Mouse (Mus musculus): ENCODE data around the gene Arhgap15. TPM values are rescaled to one million over a fixed set of nuclear protein-coding genes. Genes with fewer than 3 reads are reported as not detected.

Gene Arhgap15
- polyA plus RNA-seq, 1 experiment from 2014 or later: 0.30 TPM

DNA sequence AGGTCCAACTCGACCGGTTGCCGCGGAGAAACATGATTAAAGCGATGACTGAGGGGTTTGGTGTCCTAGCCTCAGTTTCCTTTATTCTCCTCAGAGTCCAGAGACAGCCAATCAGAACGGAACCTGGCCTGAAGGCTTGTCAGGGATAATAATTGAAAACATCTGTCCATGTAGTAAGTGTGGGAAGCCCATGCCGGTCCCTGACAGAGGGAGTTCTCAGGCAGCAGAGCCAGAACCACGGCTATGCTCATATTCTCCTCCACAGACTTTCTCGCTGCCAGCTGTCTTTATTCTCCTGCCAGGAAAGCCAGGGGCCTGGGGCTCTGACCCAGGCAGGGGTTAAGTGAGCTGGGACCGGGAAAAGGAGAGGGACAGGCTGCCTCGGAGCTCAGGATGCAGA is 606.7 kb downstream of the Arhgap15 start:
- no peaks in the 10 kb centered on the region for H3K9me3 ChIP-seq
- no peaks in the 10 kb centered on the region for H3K27me3 ChIP-seq (ENCODE audit: poor library complexity, severe bottlenecking)
- no peak overlapping the region for H3K27ac ChIP-seq
- 71% methylated on average over 11 of the region's 11 CpGs for WGBS
- no peak for DNase-seq (ENCODE audit: extremely low spot score, low spot score)
- no peaks in the 10 kb centered on the region for H3K4me1 ChIP-seq
- H3K36me3 ChIP-seq (replicated peaks): no peaks in the 10 kb centered on the region
- no peak overlapping the region for H3K4me3 ChIP-seq

DNA sequence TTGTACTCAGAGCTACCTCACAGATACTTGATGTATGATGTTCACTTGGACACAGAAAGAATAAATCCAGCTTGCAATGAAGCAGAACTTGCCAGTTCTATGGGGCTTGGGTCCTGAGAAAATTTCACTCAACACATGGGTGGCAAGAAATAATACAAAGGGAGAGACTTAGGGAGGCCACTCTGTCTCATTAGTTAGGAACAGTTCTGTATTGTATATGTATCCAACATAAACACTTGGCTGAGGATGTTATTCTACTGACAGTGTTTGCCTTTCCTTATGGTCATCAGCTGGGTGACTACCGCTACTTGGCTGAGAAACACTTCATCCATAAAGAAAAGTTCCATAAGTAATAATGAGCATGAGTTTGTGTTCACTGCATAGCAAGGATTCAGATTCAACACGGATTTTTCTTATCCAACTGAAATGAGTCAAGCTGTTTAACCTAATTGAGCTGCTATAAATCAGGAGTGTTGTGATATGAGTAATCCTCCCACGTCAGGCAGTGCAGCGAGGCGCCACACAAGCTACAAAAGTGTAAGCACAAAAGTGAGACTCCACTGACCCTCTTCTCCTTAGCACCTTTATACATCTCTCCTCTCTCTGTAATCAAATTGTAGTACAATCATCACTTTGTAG is 607.7 kb downstream of the Arhgap15 start:
- Histone ChIP-seq H3K9me3 (no peaks in the 10 kb centered on the region), H3K4me1 (no peaks in the 10 kb centered on the region), H3K27me3 (ENCODE audit: poor library complexity, severe bottlenecking) (no peaks in the 10 kb centered on the region), H3K36me3 (replicated peaks) (no peaks in the 10 kb centered on the region), H3K27ac (no peak overlapping the region), H3K4me3 (no peak overlapping the region)
- DNase-seq (ENCODE audit: extremely low spot score, low spot score): no peak
- WGBS: 88% methylated on average over 5 of the region's 5 CpGs

DNA sequence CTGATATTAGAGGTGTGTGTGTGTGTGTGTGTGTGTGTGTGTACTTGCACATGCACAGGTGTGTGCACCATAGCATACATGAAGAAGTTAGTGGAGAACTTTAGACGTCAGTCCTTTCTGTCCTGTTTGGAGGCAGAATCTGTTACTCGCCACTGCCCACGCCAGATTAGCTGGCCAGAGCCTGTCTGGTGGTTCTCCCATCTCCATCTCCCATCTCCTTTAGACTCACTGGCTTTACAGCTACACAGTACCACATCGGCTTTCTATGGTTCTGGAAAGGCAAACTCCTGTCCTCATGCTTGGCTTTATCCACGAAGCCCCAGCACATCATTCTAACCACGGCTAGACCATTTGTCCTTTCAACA is 608.2 kb downstream of the Arhgap15 start:
- H3K4me1 ChIP-seq: no peaks in the 10 kb centered on the region
- DNase-seq (ENCODE audit: extremely low spot score, low spot score): no peak
- H3K36me3 ChIP-seq (replicated peaks): no peaks in the 10 kb centered on the region
- H3K27ac ChIP-seq: no peak overlapping the region
- WGBS: 91% methylated on average over 6 of the region's 6 CpGs
- no peaks in the 10 kb centered on the region for H3K27me3 ChIP-seq (ENCODE audit: poor library complexity, severe bottlenecking)
- H3K4me3 ChIP-seq: no peak overlapping the region
- H3K9me3 ChIP-seq: no peaks in the 10 kb centered on the region

DNA sequence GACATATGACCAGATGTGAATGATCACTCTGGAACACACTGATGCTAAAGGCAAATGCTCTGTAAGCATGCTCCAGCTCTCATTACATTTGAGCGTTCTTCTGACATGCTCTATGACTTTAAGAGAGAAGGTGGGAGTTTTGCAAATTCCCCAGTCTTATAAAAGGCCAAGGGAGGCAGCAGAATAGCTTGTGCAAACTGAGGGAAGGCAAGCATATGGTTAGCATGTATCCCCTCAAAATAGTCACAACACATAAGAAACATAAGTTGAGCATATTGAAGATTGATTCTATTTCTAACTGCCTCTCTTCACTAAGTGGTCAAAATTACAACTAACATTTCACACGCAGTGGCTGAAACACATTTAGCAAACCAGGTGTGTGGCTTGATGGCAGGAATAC is 631.6 kb downstream of the Arhgap15 start:
- DNase-seq (ENCODE audit: extremely low spot score, low spot score): no peak
- 0 out of 2 replicates have a peak, but pooled peaks cover under 1% of the 10 kb centered on the region for H3K4me1 ChIP-seq
- 86% methylated on average over 2 of the region's 2 CpGs for WGBS
- no peak overlapping the region for H3K27ac ChIP-seq
- no peaks in the 10 kb centered on the region for H3K36me3 ChIP-seq (replicated peaks)
- no peak overlapping the region for H3K4me3 ChIP-seq
- no peaks in the 10 kb centered on the region for H3K27me3 ChIP-seq (ENCODE audit: poor library complexity, severe bottlenecking)
- no peaks in the 10 kb centered on the region for H3K9me3 ChIP-seq

DNA sequence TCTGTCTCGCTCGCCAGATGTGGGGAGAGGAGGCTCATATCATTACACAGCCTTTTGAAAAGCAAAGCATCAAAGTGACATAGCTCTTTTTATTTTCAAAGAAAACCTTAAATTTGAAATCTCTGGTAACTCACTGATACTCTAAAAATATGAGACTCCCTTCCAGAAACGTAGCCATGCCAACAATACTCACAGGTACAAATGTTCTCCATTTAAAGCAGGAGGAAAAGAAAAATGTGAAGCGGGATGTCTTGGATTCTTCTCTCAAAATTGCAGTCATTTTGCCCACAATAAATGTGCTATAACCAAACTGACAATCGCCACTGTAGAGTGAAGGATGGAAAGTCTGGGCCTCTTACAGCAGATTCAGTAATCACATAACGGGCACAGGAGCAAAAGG is 635.9 kb downstream of the Arhgap15 start:
- no peak for DNase-seq (ENCODE audit: extremely low spot score, low spot score)
- H3K36me3 ChIP-seq (replicated peaks): no peaks in the 10 kb centered on the region
- H3K9me3 ChIP-seq: no peaks in the 10 kb centered on the region
- 96% methylated on average over 6 of the region's 6 CpGs for WGBS
- H3K4me1 ChIP-seq: no peaks in the 10 kb centered on the region
- H3K4me3 ChIP-seq: no peak overlapping the region
- no peaks in the 10 kb centered on the region for H3K27me3 ChIP-seq (ENCODE audit: poor library complexity, severe bottlenecking)
- H3K27ac ChIP-seq: no peak overlapping the region

DNA sequence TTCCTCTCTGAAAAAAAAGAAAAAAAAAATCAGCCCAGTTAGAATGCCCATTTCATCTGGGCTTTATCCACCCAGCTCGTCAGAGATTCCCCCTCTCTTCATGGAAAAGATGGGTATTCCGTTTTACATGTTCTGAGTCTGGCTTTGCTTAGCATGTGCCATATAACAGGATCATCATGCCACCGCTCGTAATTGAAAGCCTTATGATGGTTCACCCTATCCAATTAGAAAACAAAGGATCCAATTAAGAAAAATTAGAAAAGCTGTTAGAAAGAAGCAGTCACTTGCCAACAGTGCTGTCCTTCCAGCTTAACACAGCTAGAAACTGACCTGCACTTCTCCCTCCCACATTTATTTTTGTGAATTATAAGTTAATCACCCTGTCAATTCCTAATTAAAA is 640.9 kb downstream of the Arhgap15 start:
- 82% methylated on average over 4 of the region's 4 CpGs for WGBS
- DNase-seq (ENCODE audit: extremely low spot score, low spot score): no peak

DNA sequence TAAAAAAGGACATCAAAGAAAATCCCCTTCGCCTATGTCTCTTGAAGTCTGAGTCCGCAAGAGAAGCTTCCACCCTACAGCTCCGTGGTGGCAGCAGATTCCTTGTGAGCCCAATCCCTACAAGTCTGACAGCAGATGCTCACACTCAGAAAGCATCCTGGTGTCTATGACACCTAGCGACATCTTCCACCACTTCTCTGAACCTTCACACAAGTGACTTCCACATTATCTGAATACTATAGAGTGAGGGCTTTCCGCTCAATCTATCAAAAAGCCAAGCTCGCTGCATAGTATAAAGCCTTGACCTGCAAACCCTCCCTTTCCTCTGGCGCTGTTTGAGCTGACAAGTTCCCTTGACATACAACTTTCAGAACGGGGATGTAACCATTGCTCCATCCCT is 645.2 kb downstream of the Arhgap15 start:
- peaks cover 37% of the 10 kb centered on the region for H3K27me3 ChIP-seq (ENCODE audit: poor library complexity, severe bottlenecking)
- H3K4me1 ChIP-seq: peaks cover 35% of the 10 kb centered on the region
- no peak overlapping the region for H3K27ac ChIP-seq
- 88% methylated on average over 8 of the region's 8 CpGs for WGBS
- no peaks in the 10 kb centered on the region for H3K9me3 ChIP-seq
- H3K36me3 ChIP-seq (replicated peaks): no peaks in the 10 kb centered on the region
- no peak for DNase-seq (ENCODE audit: extremely low spot score, low spot score)
- no peak overlapping the region for H3K4me3 ChIP-seq

More for the DNA sequence above, 640.9 kb downstream of the Arhgap15 start:
- Histone ChIP-seq H3K9me3 (no peaks in the 10 kb centered on the region), H3K4me1 (peaks cover 9% of the 10 kb centered on the region), H3K36me3 (replicated peaks) (no peaks in the 10 kb centered on the region), H3K4me3 (no peak overlapping the region), H3K27ac (no peak overlapping the region), H3K27me3 (ENCODE audit: poor library complexity, severe bottlenecking) (peaks cover 32% of the 10 kb centered on the region)

DNA sequence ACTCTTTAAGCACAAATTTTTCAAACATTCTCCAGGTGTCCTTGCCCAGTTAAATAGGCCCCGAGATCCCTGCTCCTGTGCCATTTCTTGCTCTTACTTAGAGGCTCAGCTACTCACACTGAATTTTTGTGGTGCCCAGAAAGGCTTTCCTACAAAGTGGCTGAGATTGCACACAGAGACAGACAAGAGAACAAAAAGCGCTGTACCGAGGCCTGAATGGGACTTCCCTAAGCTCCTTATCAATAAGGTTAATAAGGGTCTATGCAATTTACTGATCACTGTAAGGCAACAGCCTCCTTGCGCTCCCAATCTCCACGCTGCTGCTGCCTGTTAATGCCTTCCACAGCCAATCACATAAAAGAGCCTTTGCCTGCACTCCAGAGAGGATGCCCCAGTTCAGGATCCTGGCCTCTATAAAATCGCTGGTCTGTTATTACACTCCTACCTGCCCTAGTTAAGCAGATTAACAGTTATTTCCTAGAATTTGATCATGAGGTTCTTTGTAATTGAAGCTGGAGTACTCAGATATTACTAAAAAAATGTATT is 646.4 kb downstream of the Arhgap15 start:
- H3K4me3 ChIP-seq: no peak overlapping the region
- WGBS: 18% methylated on average over 6 of the region's 6 CpGs
- DNase-seq (ENCODE audit: extremely low spot score, low spot score): peak; percentile 27
- H3K27me3 ChIP-seq (ENCODE audit: poor library complexity, severe bottlenecking): peaks cover 37% of the 10 kb centered on the region
- no peaks in the 10 kb centered on the region for H3K9me3 ChIP-seq
- no peaks in the 10 kb centered on the region for H3K36me3 ChIP-seq (replicated peaks)
- H3K27ac ChIP-seq: no peak overlapping the region
- H3K4me1 ChIP-seq: peaks cover 35% of the 10 kb centered on the region

DNA sequence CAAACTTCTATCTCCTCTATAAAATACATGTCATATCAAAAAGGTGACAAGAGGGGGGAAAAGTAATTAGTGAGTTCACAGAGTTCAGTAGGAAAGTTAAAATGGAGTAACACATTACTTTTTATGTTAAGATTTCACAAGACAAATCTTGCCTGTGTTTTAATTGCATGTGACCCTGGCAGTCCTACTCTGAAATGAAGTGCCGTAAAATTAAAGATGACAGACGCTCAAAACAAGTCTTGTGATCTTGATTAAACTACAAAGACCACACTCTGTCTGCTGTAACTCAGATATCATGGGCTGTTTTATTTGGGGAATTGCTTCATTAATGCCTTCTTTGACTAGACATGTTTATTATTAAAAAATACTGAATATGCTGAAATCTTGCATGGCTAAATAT is 647.0 kb downstream of the Arhgap15 start:
- no peaks in the 10 kb centered on the region for H3K36me3 ChIP-seq (replicated peaks)
- no peak overlapping the region for H3K27ac ChIP-seq
- peaks cover 35% of the 10 kb centered on the region for H3K4me1 ChIP-seq
- peaks cover 37% of the 10 kb centered on the region for H3K27me3 ChIP-seq (ENCODE audit: poor library complexity, severe bottlenecking)
- 74% methylated on average over 2 of the region's 2 CpGs for WGBS
- DNase-seq (ENCODE audit: extremely low spot score, low spot score): no peak
- H3K9me3 ChIP-seq: no peaks in the 10 kb centered on the region
- H3K4me3 ChIP-seq: no peak overlapping the region

DNA sequence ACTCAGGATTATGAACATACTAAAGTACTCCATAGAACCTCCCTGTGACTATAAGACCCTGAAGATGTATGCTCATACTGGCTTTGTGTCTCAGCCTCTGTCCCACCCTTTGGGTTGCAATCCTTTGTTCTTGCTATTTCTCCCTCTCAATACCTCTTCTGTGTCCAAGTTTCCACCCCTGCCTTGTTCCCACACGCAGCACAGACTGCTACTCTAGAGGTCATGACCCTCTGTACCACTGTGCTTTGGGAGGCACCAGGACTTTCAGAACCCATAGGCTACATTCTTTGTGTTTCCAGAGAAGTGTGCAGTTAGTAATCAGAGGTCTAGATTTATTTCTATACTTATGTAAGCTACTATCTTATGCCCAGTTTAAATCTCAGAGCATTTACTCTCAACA is 648.6 kb downstream of the Arhgap15 start:
- Histone ChIP-seq H3K4me3 (no peak overlapping the region), H3K9me3 (no peaks in the 10 kb centered on the region), H3K27ac (no peak overlapping the region; the same call in 1 of the 2 replicates), H3K4me1 (peaks cover 35% of the 10 kb centered on the region), H3K36me3 (replicated peaks) (no peaks in the 10 kb centered on the region), H3K27me3 (ENCODE audit: poor library complexity, severe bottlenecking) (peaks cover 28% of the 10 kb centered on the region)
- 3% methylated on average over 1 of the region's 1 CpGs for WGBS
- DNase-seq (ENCODE audit: extremely low spot score, low spot score): no peak

DNA sequence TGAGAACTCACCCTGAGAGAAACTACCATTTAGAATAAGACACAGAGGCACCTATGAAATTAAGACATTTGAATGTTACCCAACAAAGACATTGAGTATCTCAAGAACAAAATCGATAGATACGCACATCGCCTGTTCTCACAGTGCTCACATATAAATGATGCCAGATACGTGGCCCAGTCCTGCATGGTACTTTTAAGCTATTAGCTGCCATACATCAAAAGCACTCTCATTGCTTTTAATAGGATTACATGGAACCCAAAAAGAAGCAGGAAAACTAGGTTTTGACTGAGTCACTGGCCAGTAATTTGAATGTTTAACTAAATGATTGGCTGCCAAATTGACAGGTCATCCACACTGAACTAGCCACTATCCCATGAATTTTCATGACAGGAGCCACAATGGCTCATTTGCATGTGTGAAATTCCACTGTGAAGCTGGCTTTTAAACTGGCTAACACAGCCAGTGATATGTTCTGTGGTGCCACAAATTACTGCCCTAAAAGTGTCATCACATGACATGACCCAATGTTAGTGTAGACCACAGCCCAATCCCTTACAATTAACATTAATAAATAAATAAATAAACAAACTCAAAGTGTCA is 649.2 kb downstream of the Arhgap15 start:
- Histone ChIP-seq H3K27ac (no peak overlapping the region), H3K36me3 (replicated peaks) (no peaks in the 10 kb centered on the region), H3K4me3 (no peak overlapping the region), H3K27me3 (ENCODE audit: poor library complexity, severe bottlenecking) (peaks cover 21% of the 10 kb centered on the region), H3K4me1 (peaks cover 35% of the 10 kb centered on the region), H3K9me3 (no peaks in the 10 kb centered on the region)
- DNase-seq (ENCODE audit: extremely low spot score, low spot score): no peak
- WGBS: 76% methylated on average over 4 of the region's 4 CpGs

DNA sequence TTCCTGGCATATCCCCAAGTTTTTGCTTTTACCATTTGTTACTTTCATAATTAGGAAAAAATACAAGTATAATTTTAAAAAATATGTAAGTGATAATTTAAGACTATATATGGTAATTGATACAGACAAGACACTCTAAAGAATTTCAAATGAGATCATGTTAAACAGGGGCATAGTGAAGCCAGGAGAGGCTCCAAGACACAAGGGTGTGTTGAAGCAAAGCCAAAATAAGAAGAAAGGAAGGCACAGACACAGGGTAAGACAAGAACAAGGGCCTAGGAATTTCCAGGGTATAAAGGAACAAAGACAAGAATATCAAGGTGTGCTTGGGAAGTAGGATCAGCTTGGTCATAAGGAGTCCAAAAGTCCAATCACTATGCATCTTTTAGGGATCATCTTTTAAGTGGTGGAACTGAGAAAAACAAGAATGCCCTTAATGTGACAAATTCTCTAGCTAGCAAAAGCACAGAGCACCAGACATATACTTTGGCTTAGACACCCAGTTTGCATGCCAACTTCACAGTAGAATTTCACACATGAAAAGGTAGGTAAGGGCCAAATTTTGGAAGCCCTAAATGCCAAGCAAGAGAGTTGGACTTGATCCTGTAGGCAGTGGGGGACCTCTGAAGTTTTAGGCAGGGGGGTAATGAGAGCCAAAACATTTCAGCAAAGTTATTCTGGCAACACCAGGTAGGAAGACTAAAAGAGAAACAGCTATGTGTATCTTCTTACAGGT is 650.7 kb downstream of the Arhgap15 start:
- Histone ChIP-seq H3K27me3 (ENCODE audit: poor library complexity, severe bottlenecking) (peaks cover 6% of the 10 kb centered on the region; the same call in 1 of the 2 replicates), H3K27ac (no peak overlapping the region), H3K4me3 (no peak overlapping the region), H3K36me3 (replicated peaks) (no peaks in the 10 kb centered on the region), H3K4me1 (peaks cover 28% of the 10 kb centered on the region), H3K9me3 (no peaks in the 10 kb centered on the region)
- DNase-seq (ENCODE audit: extremely low spot score, low spot score): no peak
